Mouse (Mus musculus) erythroblast, embryonic 14.5 days (primary cell): ENCODE results near the gene Syce1l. TPM values are rescaled to one million over a fixed set of nuclear protein-coding genes. Genes with fewer than 3 reads are reported as not detected.

Source experiments
- H3K27me3 ChIP-seq: 2 replicates; pipeline ENCODE4 v1.6.1; 2012; ENCODE audit warnings: inconsistent platforms; ENCODE audit not compliant: control insufficient read depth
- H3K36me3 ChIP-seq: 2 replicates; pipeline ENCODE4 v1.6.1; 2012; ENCODE audit warnings: mild to moderate bottlenecking, inconsistent platforms; ENCODE audit not compliant: control insufficient read depth
- H3K4me1 ChIP-seq: 2 replicates; pipeline ENCODE4 v1.6.1; 2012; ENCODE audit warnings: inconsistent platforms; ENCODE audit not compliant: control insufficient read depth
- H3K4me3 ChIP-seq: replicated peaks from 2 replicates; pipeline ENCODE3; 2012; ENCODE audit warnings: moderate library complexity, mild to moderate bottlenecking, inconsistent platforms
- H3K9me3 ChIP-seq: 2 replicates; pipeline ENCODE4 v1.6.1; 2012; ENCODE audit warnings: low read length, inconsistent platforms, mixed read lengths; ENCODE audit not compliant: control insufficient read depth
- GATA1 ChIP-seq: IDR thresholded peaks from 2 replicates; pipeline ENCODE4 v1.6.1; 2012; ENCODE audit warnings: low read length, inconsistent platforms, mixed read lengths
- TAL1 ChIP-seq: IDR thresholded peaks from 3 replicates; pipeline ENCODE4 v1.6.1; 2012; ENCODE audit warnings: low read length, inconsistent platforms, mixed read lengths
- polyA plus RNA-seq: library from polyadenylated mRNA; stranded (reverse); fragments of >175 nt; gene quantifications from 2 replicates; pipeline ENCODE4 v1.2.3, GENCODE M21; 2012

Syce1l gene
- polyA plus RNA-seq, 1 experiment, result not detected

- TF ChIP-seq GATA1 (no peak), TAL1 (no peak)
- Histone ChIP-seq H3K27me3 (no peaks in the 10 kb centered on the region), H3K9me3 (no peaks in the 10 kb centered on the region), H3K4me3 (no peak overlapping the region), H3K4me1 (no peaks in the 10 kb centered on the region), H3K36me3 (peaks cover 40% of the 10 kb centered on the region)
Observed at GRCm38 (mm10) chr8:113643479-113644210, 632 bp downstream of the Syce1l start.

GRCm38 (mm10) chr8:113645220-113645619, 2.2 kb downstream of the Syce1l start:
- H3K4me1 ChIP-seq, result no peaks in the 10 kb centered on the region
- TF ChIP-seq TAL1, result no peak
- no peak for TF ChIP-seq GATA1
- no peaks in the 10 kb centered on the region for H3K9me3 ChIP-seq
- no peaks in the 10 kb centered on the region for H3K27me3 ChIP-seq
- H3K4me3 ChIP-seq, result no peak overlapping the region
- H3K36me3 ChIP-seq, result peaks cover 25% of the 10 kb centered on the region

GRCm38 (mm10) chr8:113652450-113652849, 9.4 kb downstream of the Syce1l start:
- H3K4me1 ChIP-seq, result no peaks in the 10 kb centered on the region
- TF ChIP-seq GATA1, result no peak
- no peak for TF ChIP-seq TAL1
- H3K27me3 ChIP-seq, result no peaks in the 10 kb centered on the region
- H3K36me3 ChIP-seq, result no peaks in the 10 kb centered on the region
- H3K4me3 ChIP-seq, result no peak overlapping the region
- no peaks in the 10 kb centered on the region for H3K9me3 ChIP-seq

GRCm38 (mm10) chr8:113653151-113653550, 10.1 kb downstream of the Syce1l start:
- Histone ChIP-seq H3K9me3 (no peaks in the 10 kb centered on the region), H3K4me3 (no peak overlapping the region)

GRCm38 (mm10) chr8:113656154-113656553, 13.1 kb downstream of the Syce1l start:
- TF ChIP-seq GATA1 (no peak), TAL1 (no peak)
- H3K27me3 ChIP-seq, result no peaks in the 10 kb centered on the region
- no peaks in the 10 kb centered on the region for H3K36me3 ChIP-seq
- no peaks in the 10 kb centered on the region for H3K4me1 ChIP-seq
- H3K4me3 ChIP-seq, result no peak overlapping the region
- H3K9me3 ChIP-seq, result peaks cover 2% of the 10 kb centered on the region; the same call in 1 of the 2 replicates

More at GRCm38 (mm10) chr8:113653151-113653550, 10.1 kb downstream of the Syce1l start:
- TF ChIP-seq GATA1 (no peak), TAL1 (no peak)
- Histone ChIP-seq H3K36me3 (no peaks in the 10 kb centered on the region), H3K4me1 (no peaks in the 10 kb centered on the region), H3K27me3 (no peaks in the 10 kb centered on the region)

- Histone ChIP-seq H3K4me1 (no peaks in the 10 kb centered on the region), H3K4me3 (no peak overlapping the region), H3K9me3 (peaks cover 2% of the 10 kb centered on the region; the same call in 1 of the 2 replicates), H3K36me3 (no peaks in the 10 kb centered on the region), H3K27me3 (no peaks in the 10 kb centered on the region)
- no peak for TF ChIP-seq TAL1
- no peak for TF ChIP-seq GATA1
Observed at GRCm38 (mm10) chr8:113656681-113657298, 13.8 kb downstream of the Syce1l start.

- Histone ChIP-seq H3K9me3 (peaks cover 2% of the 10 kb centered on the region; the same call in 1 of the 2 replicates), H3K27me3 (no peaks in the 10 kb centered on the region), H3K4me3 (no peak overlapping the region), H3K4me1 (no peaks in the 10 kb centered on the region), H3K36me3 (no peaks in the 10 kb centered on the region)
- no peak for TF ChIP-seq GATA1
- TF ChIP-seq TAL1, result no peak
Observed at GRCm38 (mm10) chr8:113660128-113660527, 17.1 kb downstream of the Syce1l start.

GRCm38 (mm10) chr8:113664544-113664943, 21.5 kb downstream of the Syce1l start:
- peaks cover 2% of the 10 kb centered on the region; the same call in 1 of the 2 replicates for H3K9me3 ChIP-seq
- no peaks in the 10 kb centered on the region for H3K36me3 ChIP-seq
- no peaks in the 10 kb centered on the region for H3K4me1 ChIP-seq
- no peak for TF ChIP-seq GATA1
- no peak for TF ChIP-seq TAL1
- H3K27me3 ChIP-seq, result no peaks in the 10 kb centered on the region
- no peak overlapping the region for H3K4me3 ChIP-seq

- Histone ChIP-seq H3K4me3 (no peak overlapping the region), H3K27me3 (no peaks in the 10 kb centered on the region), H3K36me3 (no peaks in the 10 kb centered on the region), H3K9me3 (peaks cover 2% of the 10 kb centered on the region; the same call in 1 of the 2 replicates), H3K4me1 (no peaks in the 10 kb centered on the region)
- TF ChIP-seq GATA1 (no peak), TAL1 (no peak)
Observed at GRCm38 (mm10) chr8:113665036-113665435, 22.0 kb downstream of the Syce1l start.
